Mouse (Mus musculus): ENCODE results near the gene Shisa8.

GRCm38 (mm10) chr15:82244115-82244804 lies 31.6 kb upstream of the Shisa8 start, which contains the start of gene Cenpm:
- TF ChIP-seq CTCF (IDR thresholded peaks at IDR 0.05; ENCODE audit: control insufficient read depth, insufficient read depth, insufficient read length) = no peak
- no peak for TF ChIP-seq USF1 (IDR thresholded peaks at IDR 0.05; ENCODE audit: low read depth)
- no peak for TF ChIP-seq MYOD1 (IDR thresholded peaks at IDR 0.05; ENCODE audit: control insufficient read depth, insufficient read length, low read depth)
